Mouse (Mus musculus) liver, embryonic 13.5 days (tissue): ENCODE measurements around the gene 1700013G24Rik. TPM values are rescaled to one million over a fixed set of nuclear protein-coding genes. Genes with fewer than 3 reads are reported as not detected.

Experiments used
- ATAC-seq: fragments of 200-750 bp; cut with Nextera tagmentation; 2 replicates; pipeline ENCODE4 v1.8.0; 2017; ENCODE audit warnings: low read depth, mild to moderate bottlenecking, moderate number of reproducible peaks, moderate library complexity
- DNase-seq: peaks from one replicate; pipeline ENCODE4 v3.0.0; 2022
- H3K27ac ChIP-seq: fragments of 300-500 bp; sonication (generic); 2 replicates; pipeline ENCODE4 v1.5.1; 2015; ENCODE audit warnings: moderate library complexity, mild to moderate bottlenecking, inconsistent platforms
- H3K27me3 ChIP-seq: fragments of 300-500 bp; sonication (generic); 2 replicates; pipeline ENCODE4 v1.6.1; 2015; ENCODE audit warnings: mild to moderate bottlenecking, inconsistent platforms
- H3K36me3 ChIP-seq: fragments of 300-500 bp; sonication (generic); 2 replicates; pipeline ENCODE4 v1.6.1; 2015; ENCODE audit warnings: mild to moderate bottlenecking, inconsistent platforms
- H3K4me1 ChIP-seq: fragments of 300-500 bp; sonication (generic); replicated peaks from 2 replicates; pipeline ENCODE4 v1.6.1; 2015; ENCODE audit warnings: inconsistent platforms
- H3K4me2 ChIP-seq: fragments of 300-500 bp; sonication (generic); 2 replicates; pipeline ENCODE4 v1.6.1; 2015; ENCODE audit warnings: inconsistent platforms, mild to moderate bottlenecking, moderate library complexity
- H3K4me3 ChIP-seq: fragments of 300-500 bp; sonication (generic); replicated peaks from 2 replicates; pipeline ENCODE4 v1.5.1; 2015; ENCODE audit warnings: mild to moderate bottlenecking, inconsistent platforms
- H3K9ac ChIP-seq: fragments of 300-500 bp; sonication (generic); 2 replicates; pipeline ENCODE4 v1.6.1; 2015; ENCODE audit warnings: mild to moderate bottlenecking, inconsistent platforms
- H3K9me3 ChIP-seq: fragments of 300-500 bp; sonication (generic); replicated peaks from 2 replicates; pipeline ENCODE4 v1.6.1; 2016; ENCODE audit warnings: inconsistent platforms
- WGBS: fragments of 180-500 bp; shearing (Covaris S2); methylation state at CpG from one replicate; pipeline ENCODE4 v1.1.7; 2015; ENCODE audit not compliant: insufficient replicate concordance; 5-methylcytosine and 5-hydroxymethylcytosine counted together
- polyA plus RNA-seq: library from polyadenylated mRNA; unstranded; fragments of >200 nt; fragmentation: Nextera tagmentation; extraction: Ambion mirVana; gene quantifications from 2 replicates; pipeline ENCODE4 v1.2.1, GENCODE M21; 2015

The 1700013G24Rik gene
- polyA plus RNA-seq, 1 experiment from 2014 or later: not detected

DNA sequence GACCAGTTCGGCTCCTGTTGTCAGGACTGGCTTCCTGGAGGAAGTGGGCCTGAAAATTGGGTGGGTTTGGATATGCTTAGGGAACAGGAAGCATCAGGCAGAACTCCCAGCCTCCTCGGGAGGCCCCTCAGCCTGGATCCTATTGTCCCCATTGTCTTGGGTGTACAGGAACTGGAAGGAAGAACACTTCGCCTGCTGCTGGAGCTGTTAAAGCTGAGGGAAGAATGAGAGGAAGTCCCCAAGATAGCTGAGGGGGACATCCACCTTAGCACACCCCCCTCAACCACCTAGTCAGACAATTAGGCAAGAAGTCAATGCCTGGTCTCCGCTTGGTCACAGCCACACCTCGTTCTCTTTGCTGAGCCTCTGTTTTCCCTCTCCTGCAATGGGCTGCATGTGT is 25.2 kb downstream of the 1700013G24Rik start:
- ATAC-seq (no peak), DNase-seq (no peak)
- Histone ChIP-seq H3K9ac (no peak overlapping the region), H3K36me3 (no peaks in the 10 kb centered on the region), H3K4me3 (no peak overlapping the region), H3K4me2 (no peak overlapping the region), H3K27ac (no peak overlapping the region), H3K27me3 (0 out of 2 replicates have a peak, but pooled peaks cover 3% of the 10 kb centered on the region), H3K9me3 (no peaks in the 10 kb centered on the region), H3K4me1 (peaks cover 81% of the 10 kb centered on the region)
- WGBS: 40% methylated on average over 5 of the region's 5 CpGs

DNA sequence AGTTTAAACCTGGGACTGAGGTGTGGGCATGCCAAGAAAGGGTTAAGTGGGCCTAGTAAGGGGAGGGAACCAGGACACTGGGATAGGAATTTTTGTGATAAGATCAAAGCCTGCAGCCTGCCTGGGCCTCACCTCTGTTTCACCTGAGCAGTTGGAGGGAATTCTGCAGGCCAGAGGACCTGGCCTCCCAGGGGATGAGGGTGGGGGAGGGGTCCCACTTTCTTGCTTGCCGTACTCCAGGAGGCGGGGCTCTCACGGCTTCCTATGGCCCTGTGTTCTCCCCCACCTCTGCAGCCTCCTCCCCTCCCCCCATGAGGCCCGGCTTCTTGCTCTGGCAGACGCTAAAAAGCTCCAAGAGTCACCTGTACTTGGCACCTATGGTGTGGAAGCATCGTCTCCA is 26.7 kb downstream of the 1700013G24Rik start:
- Histone ChIP-seq H3K36me3 (no peaks in the 10 kb centered on the region), H3K27ac (peak overlapping the region; percentile 79), H3K4me2 (peak overlapping the region; percentile 38; the same call in 1 of the 2 replicates), H3K4me3 (no peak overlapping the region), H3K9ac (no peak overlapping the region), H3K27me3 (0 out of 2 replicates have a peak, but pooled peaks cover 3% of the 10 kb centered on the region), H3K4me1 (peaks cover 86% of the 10 kb centered on the region), H3K9me3 (no peaks in the 10 kb centered on the region)
- DNase-seq: no peak
- 29% methylated on average over 6 of the region's 6 CpGs for WGBS
- no peak for ATAC-seq

DNA sequence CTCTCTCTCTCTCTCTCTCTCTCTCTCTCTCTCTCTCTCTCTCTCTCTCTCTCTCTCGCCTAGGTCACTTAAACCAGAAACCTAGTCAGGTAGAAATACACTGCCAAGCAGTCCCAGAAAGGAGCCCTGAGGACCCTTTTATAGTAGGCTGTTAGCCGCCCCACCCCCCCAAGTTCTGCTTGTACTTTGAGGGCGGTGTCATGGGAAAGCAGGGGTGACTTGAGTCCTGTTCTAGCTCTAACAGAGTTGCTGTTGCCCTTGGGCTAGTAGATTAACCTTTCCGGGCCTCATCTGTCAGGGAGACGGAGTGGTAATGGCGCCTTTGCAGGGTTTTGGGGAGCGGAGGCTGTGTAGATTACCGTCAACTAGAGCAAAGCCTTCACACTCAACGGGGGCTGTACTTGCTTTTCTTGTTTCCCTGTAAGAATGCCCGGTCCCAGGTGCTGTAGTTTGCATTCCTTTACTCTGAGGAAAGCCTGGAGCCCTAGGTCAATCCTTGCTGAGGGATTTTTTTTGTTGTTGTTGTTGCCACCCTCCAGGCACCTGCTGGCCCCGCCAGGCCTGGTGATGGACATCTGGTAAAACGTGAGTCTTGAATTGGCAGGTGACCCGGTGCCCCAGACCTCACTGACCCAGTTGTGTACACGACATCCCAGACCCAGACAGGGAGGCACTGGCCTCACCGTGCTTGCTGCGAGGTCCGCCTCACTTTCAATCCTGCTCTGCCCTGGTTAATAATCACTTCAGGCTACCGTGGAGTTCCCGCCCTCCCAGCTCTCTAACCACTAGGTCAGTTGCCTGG is 27.3 kb downstream of the 1700013G24Rik start:
- H3K4me3 ChIP-seq: no peak overlapping the region
- ATAC-seq (peak; percentile 60), DNase-seq (no peak)
- H3K27ac ChIP-seq: peak overlapping the region; percentile 79
- H3K9me3 ChIP-seq: no peaks in the 10 kb centered on the region
- H3K27me3 ChIP-seq: 0 out of 2 replicates have a peak, but pooled peaks cover 3% of the 10 kb centered on the region
- peaks cover 90% of the 10 kb centered on the region for H3K4me1 ChIP-seq
- WGBS: 53% methylated on average over 19 of the region's 19 CpGs
- H3K9ac ChIP-seq: no peak overlapping the region
- H3K36me3 ChIP-seq: no peaks in the 10 kb centered on the region
- peak overlapping the region; percentile 38 for H3K4me2 ChIP-seq

DNA sequence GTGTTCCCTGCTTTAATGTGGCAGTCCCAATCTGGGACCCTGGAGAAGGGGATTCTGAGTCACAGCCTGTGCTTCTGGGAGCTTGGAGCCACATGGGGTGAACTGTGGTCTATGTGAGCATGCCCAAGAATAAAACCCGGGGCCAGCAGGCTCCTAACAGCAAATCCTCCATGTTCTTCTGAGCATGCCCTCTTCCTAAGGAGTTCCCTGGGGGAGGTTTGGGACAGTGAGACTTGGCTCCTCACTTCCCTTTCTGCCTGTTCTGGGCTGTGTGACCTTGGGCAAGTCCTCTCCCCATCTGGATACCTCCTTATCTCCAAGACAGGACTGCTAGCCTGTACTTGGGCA is 27.9 kb downstream of the 1700013G24Rik start:
- Histone ChIP-seq H3K27ac (peak overlapping the region; percentile 71), H3K27me3 (0 out of 2 replicates have a peak, but pooled peaks cover 3% of the 10 kb centered on the region), H3K4me3 (no peak overlapping the region), H3K36me3 (no peaks in the 10 kb centered on the region), H3K9ac (peak overlapping the region; percentile 31; the same call in 1 of the 2 replicates), H3K9me3 (no peaks in the 10 kb centered on the region), H3K4me2 (0 out of 2 replicates have a peak overlapping the region, but pooled peaks have one; percentile 11), H3K4me1 (peaks cover 90% of the 10 kb centered on the region)
- WGBS: 33% methylated on average over 1 of the region's 1 CpGs
- DNase-seq (no peak), ATAC-seq (no peak)

DNA sequence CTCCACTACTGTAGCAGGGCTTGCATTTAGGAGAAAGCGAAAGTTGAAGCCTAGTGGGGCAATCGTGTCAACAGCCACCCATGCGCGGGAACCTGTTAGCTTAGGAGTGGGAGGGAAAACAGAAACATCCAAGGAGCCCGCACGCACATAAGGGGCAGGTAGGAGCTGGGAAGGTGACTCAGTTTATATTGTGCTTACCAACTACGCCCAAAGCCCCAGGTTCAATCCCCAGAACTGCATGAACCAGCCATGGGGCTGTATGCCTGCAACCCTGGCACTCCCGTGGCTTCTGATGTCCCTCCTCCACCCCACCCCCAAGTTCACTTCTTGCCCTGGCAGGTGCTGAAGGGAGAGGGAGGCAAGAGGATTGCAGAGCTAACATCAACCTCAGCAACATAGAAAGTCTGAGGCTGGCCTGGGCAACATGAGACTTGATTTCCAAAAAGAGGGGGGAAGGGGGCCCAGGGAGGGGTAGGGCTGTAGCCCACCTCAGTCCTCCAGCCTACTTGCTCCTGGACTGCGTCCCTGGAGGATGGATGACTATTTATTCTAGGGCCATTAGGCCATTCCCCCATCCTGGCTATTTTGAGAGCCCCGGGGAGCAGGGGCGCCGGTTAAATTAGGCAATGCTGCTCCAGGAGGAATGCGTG is 28.4 kb downstream of the 1700013G24Rik start:
- Histone ChIP-seq H3K36me3 (no peaks in the 10 kb centered on the region), H3K27ac (peak overlapping the region; percentile 71), H3K4me2 (0 out of 2 replicates have a peak overlapping the region, but pooled peaks have one; percentile 11), H3K9ac (peak overlapping the region; percentile 31; the same call in 1 of the 2 replicates), H3K4me1 (peaks cover 90% of the 10 kb centered on the region), H3K4me3 (no peak overlapping the region), H3K27me3 (0 out of 2 replicates have a peak, but pooled peaks cover 3% of the 10 kb centered on the region), H3K9me3 (no peaks in the 10 kb centered on the region)
- WGBS: 62% methylated on average over 13 of the region's 13 CpGs
- no peak for DNase-seq
- ATAC-seq: no peak

DNA sequence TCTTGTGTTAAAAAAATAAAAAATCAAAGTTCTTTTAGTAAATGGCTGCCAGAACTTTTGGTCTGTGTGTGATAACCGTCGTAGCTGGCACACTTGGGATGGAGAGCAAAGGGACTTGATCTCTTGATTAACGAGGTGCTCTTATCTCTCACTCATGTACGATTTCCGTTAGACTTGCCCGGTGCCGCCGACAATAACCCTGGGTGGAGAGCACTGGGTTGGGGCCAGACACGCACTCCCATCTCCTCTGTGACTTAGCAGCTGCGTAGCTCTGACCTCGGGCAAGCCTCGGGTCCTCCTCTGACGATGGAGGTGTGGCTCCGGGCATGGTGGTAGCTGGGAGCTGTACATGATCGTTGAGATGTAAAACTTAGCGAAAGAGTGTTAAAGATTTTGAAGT is 30.8 kb downstream of the 1700013G24Rik start:
- H3K27ac ChIP-seq: peak overlapping the region; percentile 26; the same call in 1 of the 2 replicates
- WGBS: 15% methylated on average over 16 of the region's 16 CpGs

DNA sequence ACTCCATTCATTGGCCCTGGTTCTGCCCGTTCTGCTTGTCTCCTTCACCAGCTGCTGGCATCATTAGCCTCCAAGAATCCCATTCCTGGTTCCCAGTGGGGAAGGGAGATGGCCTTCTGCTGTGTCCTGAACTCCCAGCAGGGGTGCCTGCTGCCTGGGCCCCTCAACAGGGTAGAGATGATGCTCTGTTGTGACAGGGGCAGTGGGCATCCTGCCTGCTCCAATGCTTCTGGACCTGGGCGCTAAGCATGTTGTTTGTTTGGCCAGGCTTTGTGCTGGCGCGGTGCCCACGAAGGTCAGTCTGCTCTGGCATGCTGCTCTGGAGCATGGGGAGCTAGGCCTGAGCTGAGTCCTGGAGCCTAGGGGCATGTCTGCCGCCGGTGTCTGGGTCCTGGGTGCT is 31.5 kb downstream of the 1700013G24Rik start:
- peaks cover 90% of the 10 kb centered on the region for H3K4me1 ChIP-seq
- H3K4me2 ChIP-seq: peak overlapping the region; percentile 11; the same call in 1 of the 2 replicates
- H3K27ac ChIP-seq: peak overlapping the region; percentile 26
- H3K9ac ChIP-seq: no peak overlapping the region
- ATAC-seq (no peak), DNase-seq (no peak)
- no peaks in the 10 kb centered on the region for H3K9me3 ChIP-seq
- 75% methylated on average over 7 of the region's 7 CpGs for WGBS
- H3K27me3 ChIP-seq: no peaks in the 10 kb centered on the region
- no peak overlapping the region for H3K4me3 ChIP-seq
- H3K36me3 ChIP-seq: no peaks in the 10 kb centered on the region

More for the DNA sequence above, 30.8 kb downstream of the 1700013G24Rik start:
- Histone ChIP-seq H3K4me3 (no peak overlapping the region), H3K4me1 (peaks cover 90% of the 10 kb centered on the region), H3K9ac (no peak overlapping the region), H3K27me3 (no peaks in the 10 kb centered on the region), H3K9me3 (no peaks in the 10 kb centered on the region), H3K36me3 (no peaks in the 10 kb centered on the region), H3K4me2 (peak overlapping the region; percentile 11; the same call in 1 of the 2 replicates)
- DNase-seq (peak; percentile 30), ATAC-seq (peak; percentile 45; the same call in 1 of the 2 replicates)

DNA sequence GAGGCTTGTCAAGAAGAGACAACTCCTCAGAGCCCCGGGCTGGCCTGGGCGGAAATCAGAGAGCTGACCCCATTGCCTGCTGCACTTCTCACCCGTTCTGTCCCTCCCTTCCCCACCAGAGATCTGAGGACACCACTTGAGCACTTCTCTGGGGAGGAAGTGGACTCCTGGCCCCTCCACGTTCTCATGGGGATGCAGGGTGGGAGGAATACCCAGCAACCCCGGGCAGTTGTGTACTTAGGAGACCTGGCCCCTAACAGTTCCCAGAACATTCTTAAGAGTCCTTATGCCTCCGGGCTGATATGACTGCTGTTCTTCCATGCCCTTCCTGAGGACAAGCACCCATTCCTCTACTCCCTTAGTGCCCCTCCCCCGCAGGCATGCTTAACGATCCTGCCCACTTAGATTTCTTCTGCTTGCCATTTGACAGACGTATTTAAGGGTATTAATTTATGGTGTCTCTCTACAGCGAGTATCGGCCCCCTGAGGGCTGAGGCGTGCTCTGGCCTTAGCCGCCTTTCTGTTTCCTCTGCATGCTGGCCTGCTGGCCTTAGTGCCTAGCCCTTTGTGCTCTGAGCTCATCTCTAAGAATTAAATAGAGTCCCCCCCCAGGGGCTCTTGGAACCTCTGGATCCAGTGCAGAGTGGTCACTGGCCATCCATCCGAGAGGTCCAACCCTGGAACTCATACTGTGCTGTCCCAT is 32.3 kb downstream of the 1700013G24Rik start:
- H3K9ac ChIP-seq: 0 out of 2 replicates have a peak overlapping the region, but pooled peaks have one; percentile 4
- no peaks in the 10 kb centered on the region for H3K27me3 ChIP-seq
- 57% methylated on average over 14 of the region's 14 CpGs for WGBS
- H3K4me2 ChIP-seq: no peak overlapping the region
- H3K27ac ChIP-seq: peak overlapping the region; percentile 68; the same call in 1 of the 2 replicates
- ATAC-seq (no peak), DNase-seq (no peak)
- peaks cover 92% of the 10 kb centered on the region for H3K4me1 ChIP-seq
- H3K36me3 ChIP-seq: no peaks in the 10 kb centered on the region
- H3K4me3 ChIP-seq: no peak overlapping the region
- no peaks in the 10 kb centered on the region for H3K9me3 ChIP-seq

DNA sequence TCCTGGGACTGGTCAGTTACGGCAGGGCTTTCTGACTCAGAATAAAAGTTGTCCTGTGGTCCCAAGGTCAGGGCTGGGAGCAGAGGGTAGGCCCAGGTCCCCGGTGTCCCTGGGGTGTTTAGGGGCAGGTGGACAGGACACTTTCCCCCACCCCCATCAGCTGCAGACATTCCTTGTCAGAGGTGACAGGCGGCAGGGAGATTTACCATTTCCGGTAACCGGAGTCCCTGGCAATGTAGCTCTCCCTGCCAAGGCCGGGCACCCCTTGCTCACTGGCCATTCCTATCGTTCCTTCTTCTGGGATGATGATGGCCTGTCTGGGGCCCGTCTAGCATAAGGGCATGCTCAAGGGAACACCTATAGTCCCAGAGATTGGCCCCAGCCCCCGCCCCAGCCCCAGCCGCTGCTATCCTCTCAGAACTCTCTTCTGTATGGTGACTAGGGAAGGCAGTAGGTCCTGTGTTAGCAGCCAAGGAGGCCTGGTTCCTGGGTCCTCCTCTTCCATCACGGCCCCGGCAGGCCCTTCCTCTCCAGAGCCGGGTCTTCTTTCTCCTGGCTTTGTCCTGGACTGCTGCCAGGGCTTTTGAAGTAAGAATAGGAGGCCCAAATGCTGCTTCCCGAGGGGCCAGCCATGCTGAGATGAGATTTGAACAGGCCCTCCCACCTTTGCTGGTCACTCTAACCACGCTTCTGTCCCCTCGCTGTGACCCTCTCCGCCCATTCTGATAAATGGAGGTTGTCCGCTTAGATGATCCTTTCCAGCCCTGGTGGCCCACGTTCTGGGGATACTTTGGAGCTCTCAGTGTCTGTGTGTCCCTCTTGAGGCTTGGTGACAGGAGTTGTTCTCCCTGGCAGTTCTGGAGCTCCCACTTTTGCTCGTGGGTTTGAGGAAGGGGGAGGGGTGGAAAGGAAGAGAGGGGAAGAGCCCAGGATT is 33.3 kb downstream of the 1700013G24Rik start:
- Histone ChIP-seq H3K27ac (peak overlapping the region; percentile 68), H3K4me3 (no peak overlapping the region), H3K9me3 (no peaks in the 10 kb centered on the region), H3K36me3 (no peaks in the 10 kb centered on the region), H3K27me3 (no peaks in the 10 kb centered on the region), H3K4me2 (no peak overlapping the region), H3K4me1 (peaks cover 84% of the 10 kb centered on the region), H3K9ac (peak overlapping the region; percentile 9)
- ATAC-seq (no peak), DNase-seq (no peak)
- 59% methylated on average over 20 of the region's 20 CpGs for WGBS

DNA sequence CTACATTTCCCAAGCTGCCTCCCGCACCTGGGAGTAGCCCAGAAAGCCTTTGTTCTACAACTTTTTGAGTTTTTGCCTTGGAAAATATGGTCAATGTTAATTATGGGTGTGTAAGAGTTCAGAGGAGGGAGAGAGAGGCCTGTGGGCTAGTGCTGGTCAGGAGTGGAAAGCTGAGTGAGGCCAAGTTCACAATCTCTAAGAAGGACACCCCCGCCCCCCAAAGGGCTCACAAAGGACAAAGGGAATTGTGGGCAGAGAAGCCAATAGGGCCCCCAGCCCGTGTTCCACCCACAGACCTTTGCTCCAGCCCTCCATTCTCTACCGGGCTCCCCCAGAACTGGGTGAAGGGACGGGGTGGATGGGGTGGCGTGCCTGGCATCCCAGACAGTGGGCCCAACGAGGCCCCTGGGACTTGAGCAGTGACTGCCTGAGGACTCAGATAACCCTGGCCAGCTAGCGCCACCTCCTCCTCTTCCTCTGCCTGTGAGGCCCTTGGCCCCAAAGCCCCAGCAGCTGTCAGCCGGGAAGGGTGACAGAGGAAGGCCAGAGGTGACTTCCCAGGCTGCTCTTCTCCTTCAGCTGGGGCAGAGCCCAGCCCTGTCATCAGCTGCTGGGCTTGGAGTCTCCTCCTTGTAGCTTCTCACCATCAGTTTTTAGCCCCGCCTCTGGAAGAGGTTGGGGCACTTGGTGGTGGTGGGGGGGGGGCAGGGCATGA is 34.4 kb downstream of the 1700013G24Rik start:
- H3K27me3 ChIP-seq: no peaks in the 10 kb centered on the region
- no peak overlapping the region for H3K4me3 ChIP-seq
- peak overlapping the region; percentile 68 for H3K27ac ChIP-seq
- H3K9ac ChIP-seq: peak overlapping the region; percentile 29
- peak overlapping the region; percentile 39 for H3K4me2 ChIP-seq
- 22% methylated on average over 10 of the region's 10 CpGs for WGBS
- peak; percentile 26 for DNase-seq
- peak; percentile 66 for ATAC-seq
- no peaks in the 10 kb centered on the region for H3K36me3 ChIP-seq
- peaks cover 73% of the 10 kb centered on the region for H3K4me1 ChIP-seq
- H3K9me3 ChIP-seq: no peaks in the 10 kb centered on the region
